Mouse (Mus musculus): ENCODE measurements at regions not wholly inside any gene's neighbourhood (a gene's known extent, or its start where the extent isn't known, plus 50 kb on each side); places are given as distances from the start of the nearest gene placed in this dataset.

DNA sequence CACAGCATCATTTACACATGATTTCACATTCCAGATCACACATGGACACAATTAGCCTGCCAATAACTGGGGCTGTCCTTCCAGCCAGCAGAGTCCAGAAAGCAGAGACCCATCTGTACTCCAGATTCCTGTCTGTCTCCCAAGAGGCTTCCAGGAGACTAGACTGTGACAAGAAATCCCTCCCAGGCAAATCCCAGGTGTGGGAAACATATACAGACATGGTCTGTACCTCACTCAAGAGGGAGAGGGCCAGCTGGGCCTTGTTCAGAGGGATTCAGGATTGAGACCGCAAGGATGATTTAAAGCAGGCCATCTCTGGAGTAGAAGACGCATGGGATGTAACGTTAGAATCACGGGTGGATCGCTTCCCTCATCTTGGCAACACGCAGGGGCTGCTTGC is 182.7 kb upstream of the Prr30 start:
- no peak for DNase-seq (ENCODE audit: low spot score in 2 of 2)

DNA sequence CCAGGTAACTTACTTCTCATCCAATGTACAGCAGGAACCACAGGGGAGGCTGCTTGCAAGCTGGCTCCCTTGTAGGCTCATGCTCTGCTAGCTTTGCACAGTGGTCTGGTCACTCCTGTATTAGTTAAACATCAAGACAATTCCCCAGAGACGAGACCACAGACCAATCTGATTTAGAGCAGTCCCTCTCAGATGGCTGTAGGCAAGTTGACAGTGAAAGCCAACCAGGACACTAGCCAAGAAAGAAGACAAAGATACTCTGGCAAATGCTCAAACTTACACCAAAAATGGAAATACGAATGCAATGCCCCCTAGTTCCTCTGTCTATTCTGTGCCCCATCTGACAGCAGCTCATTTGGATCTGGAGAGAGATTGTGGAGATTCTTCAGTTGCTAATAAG is 181.8 kb upstream of the Prr30 start:
- no peak for DNase-seq (ENCODE audit: low spot score in 2 of 2)

- DNase-seq (ENCODE audit: low spot score in 2 of 2): no peak
These were observed 179.5 kb upstream of the Prr30 start for GRCm38 (mm10) chr14:101379663-101380006.

DNA sequence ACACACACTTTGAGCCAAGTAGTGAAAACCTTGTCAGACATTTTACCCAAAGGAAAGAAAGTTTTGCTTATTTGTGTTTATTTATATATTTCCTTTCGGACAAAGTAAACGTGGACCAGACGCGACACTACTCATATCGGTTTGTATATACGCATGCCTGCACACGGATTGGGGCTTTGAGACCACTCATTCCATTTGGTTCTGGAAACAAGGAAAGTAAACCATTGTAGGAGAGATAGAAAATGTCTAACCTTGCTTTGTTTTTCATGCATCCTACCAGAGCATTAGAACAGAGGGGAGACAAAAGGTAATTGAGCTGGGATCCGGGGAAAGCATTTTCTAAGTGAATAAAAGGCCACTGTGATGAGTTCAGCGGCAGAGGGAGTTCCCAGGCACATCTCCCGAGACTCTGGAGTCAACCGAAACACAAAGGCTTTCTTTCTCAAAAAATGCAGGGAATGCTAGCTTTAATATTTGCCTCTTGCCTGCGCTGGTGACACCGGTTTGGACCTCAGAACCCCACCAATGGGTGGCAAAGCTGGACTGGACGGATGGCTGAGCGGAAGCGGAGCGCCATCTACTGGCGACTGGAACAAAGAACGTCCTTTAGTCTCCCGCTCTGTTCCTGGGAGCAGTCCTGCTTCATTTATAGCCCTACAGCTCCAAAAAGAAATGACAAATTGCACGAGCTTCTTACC is 179.0 kb upstream of the Prr30 start:
- DNase-seq (ENCODE audit: low spot score in 2 of 2): peak; percentile 80 to 86

GRCm38 (mm10) chr14:101378545-101378944 is 178.4 kb upstream of the Prr30 start:
- no peak for DNase-seq (ENCODE audit: low spot score in 2 of 2)

DNA sequence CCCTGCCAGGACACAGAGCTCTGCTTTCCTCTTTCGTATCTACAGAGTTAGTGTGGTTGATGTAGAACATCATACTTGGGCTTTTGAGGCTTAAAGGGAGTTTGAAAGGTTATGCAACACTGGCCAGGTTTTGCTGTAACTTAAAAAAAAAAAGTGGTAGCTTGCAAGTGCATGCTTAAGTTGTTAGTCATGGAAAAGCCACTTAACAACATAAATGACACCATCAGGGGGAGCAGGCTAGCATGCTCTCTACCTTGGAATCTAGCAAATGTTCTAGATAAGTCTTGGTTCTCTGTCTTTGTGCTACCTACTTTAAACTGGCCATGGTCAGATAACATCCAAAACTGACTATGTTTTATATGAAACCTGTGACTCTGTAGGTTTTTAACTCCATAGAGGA is 176.6 kb upstream of the Prr30 start:
- DNase-seq (ENCODE audit: low spot score in 2 of 2): no peak

GRCm38 (mm10) chr14:101375833-101376232 is 175.7 kb upstream of the Prr30 start:
- no peak for DNase-seq (ENCODE audit: low spot score in 2 of 2)

- no peak for DNase-seq (ENCODE audit: low spot score in 2 of 2)
These were observed 173.7 kb upstream of the Prr30 start for GRCm38 (mm10) chr14:101373864-101374263.

GRCm38 (mm10) chr14:101359860-101360259 is 159.7 kb upstream of the Prr30 start:
- no peak for DNase-seq (ENCODE audit: low spot score in 2 of 2)

DNA sequence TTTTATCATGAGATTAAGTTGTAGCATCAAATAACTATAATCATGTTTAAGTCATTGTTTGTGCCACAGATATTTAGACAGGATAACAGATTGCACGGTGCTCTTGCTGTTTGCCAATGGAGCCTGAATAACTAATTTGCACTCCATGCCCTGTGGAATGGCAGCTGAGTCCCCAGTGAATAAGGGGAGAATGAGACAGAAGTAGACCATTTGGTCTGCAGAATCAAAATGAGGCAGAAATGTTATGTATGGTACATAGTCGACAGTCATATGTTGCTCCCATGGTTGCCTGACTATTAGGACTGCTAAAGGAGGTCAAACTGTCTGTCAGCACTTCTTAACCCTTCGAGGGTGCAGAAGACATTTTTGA is 152.9 kb upstream of the Prr30 start:
- no peak for DNase-seq (ENCODE audit: low spot score in 2 of 2)

GRCm38 (mm10) chr14:101352046-101353008 is 152.2 kb upstream of the Prr30 start:
- DNase-seq (ENCODE audit: low spot score in 2 of 2): peak; percentile 34 to 35

DNA sequence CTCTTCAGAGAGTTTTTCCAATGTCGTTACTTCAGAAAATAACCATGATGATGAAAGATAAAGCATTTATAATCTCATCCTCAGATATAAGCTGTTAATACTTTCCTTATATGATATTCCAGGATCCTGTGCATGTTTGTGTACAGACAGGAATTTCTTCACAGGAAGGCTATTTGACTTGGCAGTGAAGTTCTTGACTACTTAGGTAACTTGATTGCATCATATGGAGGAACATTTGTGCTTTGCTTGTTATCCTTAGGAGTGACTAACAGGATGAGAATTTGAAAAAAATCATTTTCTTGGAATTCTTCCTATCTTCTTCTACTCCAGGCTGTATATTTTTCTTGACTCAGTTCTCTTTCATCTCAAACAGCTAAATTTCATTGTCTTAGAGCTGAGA is 140.2 kb upstream of the Prr30 start:
- DNase-seq (ENCODE audit: low spot score in 2 of 2): no peak

- no peak for DNase-seq (ENCODE audit: low spot score in 2 of 2)
These were observed 131.9 kb upstream of the Prr30 start for GRCm38 (mm10) chr14:101332015-101332414.

GRCm38 (mm10) chr14:101327421-101327820 is 127.3 kb upstream of the Prr30 start:
- DNase-seq (ENCODE audit: low spot score in 2 of 2): no peak

DNA sequence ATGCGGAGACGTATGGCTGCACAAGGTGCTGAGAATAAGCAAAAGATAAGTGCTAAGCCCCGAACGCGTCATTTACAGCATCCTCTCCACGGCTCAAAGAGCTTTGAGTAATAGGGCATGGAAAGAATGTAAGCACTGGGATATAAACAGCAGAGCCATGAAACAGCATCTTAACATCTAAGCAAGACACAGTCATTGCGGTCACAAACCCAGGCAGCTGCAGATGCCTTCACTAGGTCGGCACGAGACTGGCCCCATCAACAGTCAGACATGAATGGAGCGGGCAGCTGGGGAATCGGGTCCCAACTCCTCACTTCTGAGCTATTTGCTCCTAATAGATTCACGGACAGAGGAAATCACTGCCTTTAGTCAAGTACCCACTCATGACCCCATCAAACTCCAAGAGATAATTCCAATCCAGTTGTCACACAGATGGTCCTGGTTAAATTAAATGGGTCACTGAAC is 126.4 kb upstream of the Prr30 start:
- DNase-seq (ENCODE audit: low spot score in 2 of 2): no peak

- DNase-seq (ENCODE audit: low spot score in 2 of 2): no peak
These were observed 123.2 kb upstream of the Prr30 start for GRCm38 (mm10) chr14:101323361-101323760.

DNA sequence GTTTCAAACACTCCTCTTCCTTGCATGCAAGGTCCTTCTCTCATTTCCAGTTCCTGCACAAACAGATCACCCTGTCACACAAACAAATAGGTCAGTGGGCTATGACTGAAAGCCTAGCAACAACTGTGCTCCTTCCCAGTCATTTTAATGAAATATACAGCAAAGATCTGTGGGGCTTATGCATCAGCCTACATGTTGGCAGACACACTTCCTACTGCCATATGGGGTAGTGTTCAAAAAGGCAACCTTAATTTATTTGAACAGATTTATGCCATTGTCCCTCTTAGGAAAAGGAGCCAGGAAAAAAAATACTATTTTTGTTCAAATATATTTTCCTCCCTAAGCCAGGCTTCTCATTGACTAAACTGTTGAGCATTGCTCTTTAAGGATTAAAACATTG is 107.8 kb upstream of the Prr30 start:
- no peak for DNase-seq (ENCODE audit: low spot score in 2 of 2)

- DNase-seq (ENCODE audit: low spot score in 2 of 2): no peak
These were observed 104.4 kb upstream of the Prr30 start for GRCm38 (mm10) chr14:101304487-101305032.

DNA sequence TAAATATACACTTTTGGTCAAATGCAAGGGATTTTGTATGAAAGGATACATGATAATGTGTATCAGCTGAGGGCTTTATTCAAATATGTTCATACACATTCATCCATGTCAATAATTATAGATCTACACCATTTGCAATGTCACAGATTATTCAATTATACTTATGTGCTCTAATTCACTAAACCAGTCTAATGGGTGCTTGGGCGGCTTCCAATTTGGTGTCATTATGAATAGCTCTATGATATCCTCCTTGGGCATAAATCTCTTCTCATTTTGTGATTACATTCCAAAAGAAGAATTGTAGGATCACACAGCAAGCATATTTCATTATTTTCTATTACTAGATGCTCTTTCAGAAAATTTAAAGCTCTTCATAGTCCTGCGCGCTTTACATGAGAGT is 97.7 kb upstream of the Prr30 start:
- DNase-seq (ENCODE audit: low spot score in 2 of 2): no peak

DNA sequence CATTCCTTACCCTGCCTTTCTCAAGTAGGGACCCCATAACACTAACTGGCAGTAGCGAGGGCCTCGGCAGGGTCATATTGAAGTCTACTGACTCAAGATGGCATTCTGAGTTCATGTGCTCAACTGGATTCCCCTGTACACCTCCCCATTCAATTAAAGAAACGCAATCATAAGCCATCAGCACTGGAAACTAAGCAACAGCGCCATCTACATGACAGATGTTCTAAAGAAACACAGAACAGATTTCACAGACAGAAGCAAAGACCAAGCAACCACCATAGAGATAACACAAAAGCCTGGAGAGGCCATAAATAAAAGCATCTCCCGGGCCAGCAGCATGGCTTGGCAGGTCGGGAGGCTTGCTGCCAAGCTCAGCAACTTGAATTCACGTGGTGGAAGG is 94.6 kb upstream of the Prr30 start:
- DNase-seq (ENCODE audit: low spot score in 2 of 2): peak; percentile 60 to 68

DNA sequence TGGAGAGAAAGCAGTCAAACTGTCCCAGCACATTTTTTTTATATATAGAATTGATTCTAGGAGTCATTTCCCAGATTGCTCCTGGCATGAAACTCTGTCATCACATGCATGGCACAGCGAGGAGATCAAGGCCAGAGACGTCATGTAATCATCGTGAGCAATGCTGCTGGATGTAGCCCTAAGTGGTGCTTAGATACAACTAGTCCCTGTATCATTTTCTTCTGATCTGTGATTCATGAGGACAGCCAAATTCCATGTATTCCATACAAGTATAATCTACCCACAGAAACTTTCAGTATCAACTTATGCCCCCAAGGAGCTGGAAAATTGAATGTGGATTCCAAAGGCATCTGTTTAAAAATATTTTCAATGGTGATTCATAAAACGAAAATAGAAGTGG is 87.6 kb upstream of the Prr30 start:
- no peak for DNase-seq (ENCODE audit: low spot score in 2 of 2)

DNA sequence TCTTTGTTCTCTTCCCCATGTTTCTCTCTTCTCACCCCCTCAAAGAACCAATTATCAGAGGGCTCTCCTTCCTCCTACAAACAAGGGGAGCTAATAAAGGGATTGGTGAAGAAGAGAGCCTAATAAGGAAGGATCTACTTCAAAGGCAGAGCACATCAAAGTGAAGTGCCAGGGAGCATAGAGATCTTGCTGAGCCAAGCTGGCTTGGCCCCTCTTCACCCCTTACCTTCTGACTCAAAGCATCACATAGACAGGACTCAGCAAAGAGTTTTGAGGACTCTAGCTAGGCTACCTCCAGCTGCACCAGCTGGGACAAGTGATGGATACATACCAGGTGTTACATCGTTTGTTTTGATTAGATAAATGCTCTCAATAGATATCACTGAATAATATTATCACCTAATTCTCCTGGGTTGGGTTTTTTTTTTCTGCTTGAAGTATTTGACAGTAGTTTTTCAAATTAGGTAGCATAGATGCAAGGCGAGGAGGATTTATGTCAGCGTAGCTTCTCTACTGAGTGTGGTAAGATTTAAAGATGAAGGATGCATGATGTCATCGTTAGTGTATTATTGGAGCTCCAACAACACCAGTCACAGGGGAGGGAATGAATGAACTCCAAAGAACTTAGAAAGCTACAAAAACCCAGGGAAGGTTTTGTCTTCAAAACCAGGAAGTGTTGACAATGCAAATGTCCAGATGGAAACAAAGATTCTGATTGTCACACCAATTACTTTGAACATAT is 69.1 kb upstream of the Prr30 start:
- no peak for DNase-seq (ENCODE audit: low spot score in 2 of 2)
